11 mouse cellular contexts compared by ENCODE assay signal in genomic region chr3:89136365-89136764, GRCm38 (mm10). TPM values are rescaled to one million over a fixed set of nuclear protein-coding genes. Genes with fewer than 3 reads are reported as not detected.
DNase-seq lines count a peak whose midpoint lies in the region; ATAC-seq and TF ChIP-seq lines count a peak whose summit lies in the region.
"Had no signal": no experiment of that assay in that cellular context is flagged by ENCODE, and none has a peak within 500 bp of the region (broad histone marks: within the 10 kb centered on the region; RNA-seq: fewer than 3 reads in every experiment).

No protein-coding gene starts in this region.

- 34% methylated on average over 9 of the region's 9 CpGs for WGBS in heart, embryonic 12.5 days
- 48% methylated on average over 9 of the region's 9 CpGs for WGBS in heart, adult 2 months
- WGBS in liver, embryonic 16.5 days (ENCODE audit: insufficient replicate concordance), result 16% methylated on average over 9 of the region's 9 CpGs

- peak; percentile 57 for ATAC-seq in heart, embryonic 12.5 days (ENCODE audit: insufficient number of reproducible peaks, low FRiP score)
- ATAC-seq in liver, embryonic 16.5 days (ENCODE audit: low read depth), result peak; percentile 60

- H3K27me3 ChIP-seq in heart, embryonic 12.5 days (replicated peaks), result peaks cover 23% of the 10 kb centered on the region
- H3K27me3 ChIP-seq in heart, adult 2 months (ENCODE audit: control insufficient read depth, insufficient read depth, low read length), result no peaks in the 10 kb centered on the region
- no peaks in the 10 kb centered on the region for H3K27me3 ChIP-seq in liver, embryonic 16.5 days (ENCODE audit: control insufficient read depth, insufficient read depth, low read depth, low read length)
- H3K27me3 ChIP-seq: neural tube, embryonic 12.5 days had no signal

- intact Hi-C loops in heart, adult 2 months (cut with DNase I), result no loop called here

- 0 out of 2 replicates have a peak overlapping the region, but pooled peaks have one; percentile 4 for H3K4me2 ChIP-seq in heart, embryonic 12.5 days
- peak overlapping the region; percentile 70 for H3K4me2 ChIP-seq in liver, embryonic 16.5 days (ENCODE audit: low read depth, low read length)
- H3K4me2 ChIP-seq: embryonic facial prominence, embryonic 15.5 days; neural tube, embryonic 12.5 days had no signal

- H3K79me2 ChIP-seq in heart, adult 2 months (replicated peaks; ENCODE audit: control insufficient read depth, insufficient read depth, low read length), result no peaks in the 10 kb centered on the region

- no peak for TF ChIP-seq EP300 in heart, adult 2 months (IDR thresholded peaks at IDR 0.05; ENCODE audit: insufficient read depth, low read depth, low read length)

- no peak for TF ChIP-seq POLR2A in heart, adult 2 months (IDR thresholded peaks at IDR 0.05; ENCODE audit: insufficient read depth, low read depth, low read length)

- peaks cover 12% of the 10 kb centered on the region for H3K4me1 ChIP-seq in heart, embryonic 12.5 days (replicated peaks)
- no peaks in the 10 kb centered on the region for H3K4me1 ChIP-seq in heart, adult 2 months (ENCODE audit: control insufficient read depth, insufficient read depth, low read length)
- peaks cover 62% of the 10 kb centered on the region for H3K4me1 ChIP-seq in liver, embryonic 16.5 days (ENCODE audit: control insufficient read depth, low read depth, low read length)

- no peak overlapping the region for H3K4me3 ChIP-seq in heart, embryonic 12.5 days
- no peak overlapping the region for H3K4me3 ChIP-seq in heart, adult 2 months
- H3K4me3 ChIP-seq in liver, embryonic 16.5 days (ENCODE audit: low read depth, low read length), result peak overlapping the region; percentile 70
- H3K4me3 ChIP-seq: embryonic facial prominence, embryonic 15.5 days; neural tube, embryonic 12.5 days had no signal

- TF ChIP-seq CTCF in heart, adult 2 months (IDR thresholded peaks at IDR 0.05), result no peak

- no peaks in the 10 kb centered on the region for H3K36me3 ChIP-seq in heart, embryonic 12.5 days
- H3K36me3 ChIP-seq in heart, adult 2 months (ENCODE audit: control insufficient read depth, insufficient read depth, low read length), result no peaks in the 10 kb centered on the region
- peaks cover 14% of the 10 kb centered on the region for H3K36me3 ChIP-seq in liver, embryonic 16.5 days (ENCODE audit: control insufficient read depth, insufficient read depth)
- H3K36me3 ChIP-seq: embryonic facial prominence, embryonic 15.5 days; neural tube, embryonic 12.5 days had no signal

- H3K27ac ChIP-seq in heart, embryonic 12.5 days (ENCODE audit: poor library complexity, severe bottlenecking), result no peak overlapping the region
- no peak overlapping the region for H3K27ac ChIP-seq in heart, adult 2 months
- peak overlapping the region; percentile 76 for H3K27ac ChIP-seq in liver, embryonic 16.5 days (ENCODE audit: low read length)
- H3K27ac ChIP-seq: embryonic facial prominence, embryonic 15.5 days; neural tube, embryonic 12.5 days had no signal

- no peak for DNase-seq in heart, adult 2 months
- peak; percentile 74 for DNase-seq in R1 (ENCODE audit: low read depth, low spot score)
- peak; percentile 90 for DNase-seq in kidney, adult 11 months
- DNase-seq in layer of hippocampus, postnatal 36 days, result no peak
- no peak for DNase-seq in adrenal gland, postnatal 25 days
- no peak for DNase-seq in lung, postnatal 4 days

- no peak overlapping the region for H3K9ac ChIP-seq in heart, embryonic 12.5 days
- H3K9ac ChIP-seq in heart, adult 2 months (ENCODE audit: low read depth, low read length), result no peak overlapping the region
- peak overlapping the region; percentile 72 for H3K9ac ChIP-seq in liver, embryonic 16.5 days (ENCODE audit: low read depth, low read length)
- H3K9ac ChIP-seq: embryonic facial prominence, embryonic 15.5 days; neural tube, embryonic 12.5 days had no signal

- no peaks in the 10 kb centered on the region for H3K9me3 ChIP-seq in heart, embryonic 12.5 days (replicated peaks)
- H3K9me3 ChIP-seq in liver, embryonic 16.5 days (replicated peaks; ENCODE audit: control insufficient read depth, low read length), result no peaks in the 10 kb centered on the region
- H3K9me3 ChIP-seq: embryonic facial prominence, embryonic 15.5 days; neural tube, embryonic 12.5 days had no signal

RNA-seq across cellular contexts. Expression of gene Pklr, which starts 0.4 kb away (rescaled TPM):
- 1.7 and 2.8 TPM in 2 replicates for polyA plus RNA-seq in heart, embryonic 12.5 days (2016; fragmentation: Nextera tagmentation; extraction: Ambion mirVana)
- total RNA-seq in heart, adult 2 months (2021), result not detected
- polyA plus RNA-seq in heart, adult 2 months (2012; rRNA removed), result 0.06 TPM in 1 of 2 replicates, not detected in the other
- 102 and 104 TPM in 2 replicates for polyA plus RNA-seq in liver, embryonic 16.5 days (2015; fragmentation: Nextera tagmentation; extraction: Ambion mirVana)
- not detected for total RNA-seq in layer of hippocampus, postnatal 36 days (2021)
- total RNA-seq in adrenal gland, postnatal 25 days (2021), result 1.6 TPM in 1 of 2 replicates, not detected in the other
- polyA plus RNA-seq: C2C12 had no signal

RNA-seq across cellular contexts. Expression of gene Hcn3, which starts 23.6 kb away (rescaled TPM):
- polyA plus RNA-seq in heart, embryonic 12.5 days (2016; fragmentation: Nextera tagmentation; extraction: Ambion mirVana), result 0.45 and 0.65 TPM in 2 replicates
- total RNA-seq in heart, adult 2 months (2021), result under 1 TPM in 1 of 2 experiments, not detected in 1; 0.25 TPM
- 0.26 and 0.29 TPM in 2 replicates for polyA plus RNA-seq in heart, adult 2 months (2012; rRNA removed)
- polyA plus RNA-seq in liver, embryonic 16.5 days (2015; fragmentation: Nextera tagmentation; extraction: Ambion mirVana), result 0.29 and 0.32 TPM in 2 replicates
- 10 to 100 TPM; 11.8 to 12.1 TPM for total RNA-seq in layer of hippocampus, postnatal 36 days (2021)
- total RNA-seq in adrenal gland, postnatal 25 days (2021), result 9.3 and 17.7 TPM in 2 replicates

RNA-seq across cellular contexts. Expression of gene Clk2, which starts 28.2 kb away (rescaled TPM):
- polyA plus RNA-seq in heart, embryonic 12.5 days (2016; fragmentation: Nextera tagmentation; extraction: Ambion mirVana), result 24.6 and 24.8 TPM in 2 replicates
- total RNA-seq in heart, adult 2 months (2021), result 10 to 100 TPM; 15.4 to 18.9 TPM
- polyA plus RNA-seq in heart, adult 2 months (2012; rRNA removed), result 26.5 and 40.4 TPM in 2 replicates
- 6.4 and 8.4 TPM in 2 replicates for polyA plus RNA-seq in liver, embryonic 16.5 days (2015; fragmentation: Nextera tagmentation; extraction: Ambion mirVana)
- total RNA-seq in layer of hippocampus, postnatal 36 days (2021), result 10 to 100 TPM; 52.0 to 53.4 TPM
- total RNA-seq in adrenal gland, postnatal 25 days (2021), result 98.4 and 103 TPM in 2 replicates

RNA-seq across cellular contexts. Expression of gene Fdps, which starts 34.6 kb away (rescaled TPM):
- 130 and 136 TPM in 2 replicates for polyA plus RNA-seq in heart, embryonic 12.5 days (2016; fragmentation: Nextera tagmentation; extraction: Ambion mirVana)
- 10 to 100 TPM; 20.8 to 21.1 TPM for total RNA-seq in heart, adult 2 months (2021)
- polyA plus RNA-seq in heart, adult 2 months (2012; rRNA removed), result 22.5 and 29.6 TPM in 2 replicates
- polyA plus RNA-seq in liver, embryonic 16.5 days (2015; fragmentation: Nextera tagmentation; extraction: Ambion mirVana), result 375 and 379 TPM in 2 replicates
- 10 to 100 TPM; 78.8 to 80.0 TPM for total RNA-seq in layer of hippocampus, postnatal 36 days (2021)
- total RNA-seq in adrenal gland, postnatal 25 days (2021), result 830 and 852 TPM in 2 replicates

RNA-seq across cellular contexts. Expression of gene Gm43738, which starts 35.5 kb away (rescaled TPM):
- polyA plus RNA-seq in heart, embryonic 12.5 days (2016; fragmentation: Nextera tagmentation; extraction: Ambion mirVana), result not detected in 2 replicates
- total RNA-seq in heart, adult 2 months (2021), result not detected
- polyA plus RNA-seq in heart, adult 2 months (2012; rRNA removed), result not detected in 2 replicates
- 0.11 TPM in 1 of 2 replicates, not detected in the other for polyA plus RNA-seq in liver, embryonic 16.5 days (2015; fragmentation: Nextera tagmentation; extraction: Ambion mirVana)
- total RNA-seq in layer of hippocampus, postnatal 36 days (2021), result not detected
- total RNA-seq in adrenal gland, postnatal 25 days (2021), result 0.39 TPM in 1 of 2 replicates, not detected in the other
- polyA plus RNA-seq: embryonic facial prominence, embryonic 15.5 days; neural tube, embryonic 12.5 days had no signal

Comparison
In these comparisons a context has a peak if more than half of its experiments do, and no peak if none do; other contexts are left out.
1. DNase-seq: peak in R1 (single experiment) and kidney, adult 11 months (single experiment); none in heart, adult 2 months (0 of 2), layer of hippocampus, postnatal 36 days (0 of 2), adrenal gland, postnatal 25 days (single experiment) and lung, postnatal 4 days (0 of 2).